Mouse (Mus musculus): ENCODE measurements around the gene Hpn. TPM values are rescaled to one million over a fixed set of nuclear protein-coding genes. Genes with fewer than 3 reads are reported as not detected.
A peak's percentile ranks its signal among the peaks of the same experiment; 100 is the strongest.

Hpn gene
- polyA plus RNA-seq, 1 experiment, result 59.6 TPM

DNA sequence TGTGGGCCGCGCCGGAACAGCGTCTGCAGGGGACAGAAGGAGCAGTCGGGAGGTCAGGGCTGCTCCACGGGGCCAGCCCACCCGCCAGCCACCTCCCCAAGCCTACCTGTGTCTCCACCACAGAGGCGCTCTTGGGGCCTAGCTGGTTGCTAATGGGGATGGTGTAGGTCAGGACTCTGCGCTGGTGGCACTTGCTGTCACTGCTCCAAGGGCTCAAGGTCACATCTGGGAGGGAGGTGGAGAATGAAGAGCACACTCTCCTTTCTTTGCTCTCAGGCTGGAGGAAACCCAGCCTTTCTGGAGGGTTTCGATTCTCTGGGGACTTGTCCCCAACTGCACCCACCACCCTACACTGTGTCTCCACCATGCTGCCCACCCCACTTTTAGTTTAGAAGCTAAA, 20.6 kb upstream of the Hpn start:
- 89% methylated on average over 10 of the region's 10 CpGs for WGBS
- no peaks in the 10 kb centered on the region for H3K4me1 ChIP-seq (ENCODE audit: control insufficient read depth, insufficient read depth, low read length)
- TF ChIP-seq CTCF (IDR thresholded peaks at IDR 0.05; ENCODE audit: control insufficient read depth, insufficient read depth, low read length), result no peak
- no peak for TF ChIP-seq POLR2A (IDR thresholded peaks at IDR 0.05; ENCODE audit: borderline replicate concordance, control insufficient read depth, low read depth, low read length)
- no peak overlapping the region for H3K4me3 ChIP-seq (replicated peaks; ENCODE audit: control insufficient read depth, low read depth, low read length)
- no peak overlapping the region for H3K27ac ChIP-seq (ENCODE audit: control insufficient read depth, insufficient read depth, low read depth, low read length, poor library complexity)

DNA sequence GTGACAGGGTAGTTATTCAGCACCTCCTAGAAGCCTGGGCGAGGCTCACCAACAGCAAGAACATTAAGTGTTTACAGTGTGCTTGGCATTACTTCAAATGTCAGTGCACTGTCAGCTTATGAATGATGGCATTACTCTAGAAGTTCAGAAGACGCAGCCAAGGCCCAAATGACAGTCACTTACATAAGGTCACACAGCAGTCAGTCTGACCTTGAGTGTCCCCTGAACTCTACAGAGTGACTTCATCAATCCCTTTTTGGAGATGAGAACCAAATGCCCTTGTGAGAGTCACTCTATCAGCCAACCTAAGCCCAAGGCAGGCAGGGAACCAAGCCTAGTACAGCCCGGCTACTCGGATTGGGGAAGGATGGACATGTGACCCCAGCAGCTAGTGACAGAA, 16.8 kb upstream of the Hpn start:
- Histone ChIP-seq H3K4me3 (replicated peaks; ENCODE audit: control insufficient read depth, low read depth, low read length) (no peak overlapping the region), H3K27ac (ENCODE audit: control insufficient read depth, insufficient read depth, low read depth, low read length, poor library complexity) (no peak overlapping the region), H3K4me1 (ENCODE audit: control insufficient read depth, insufficient read depth, low read length) (no peaks in the 10 kb centered on the region)
- 76% methylated on average over 4 of the region's 4 CpGs for WGBS
- no peak for TF ChIP-seq CTCF (IDR thresholded peaks at IDR 0.05; ENCODE audit: control insufficient read depth, insufficient read depth, low read length)
- TF ChIP-seq POLR2A (IDR thresholded peaks at IDR 0.05; ENCODE audit: borderline replicate concordance, control insufficient read depth, low read depth, low read length), result no peak

DNA sequence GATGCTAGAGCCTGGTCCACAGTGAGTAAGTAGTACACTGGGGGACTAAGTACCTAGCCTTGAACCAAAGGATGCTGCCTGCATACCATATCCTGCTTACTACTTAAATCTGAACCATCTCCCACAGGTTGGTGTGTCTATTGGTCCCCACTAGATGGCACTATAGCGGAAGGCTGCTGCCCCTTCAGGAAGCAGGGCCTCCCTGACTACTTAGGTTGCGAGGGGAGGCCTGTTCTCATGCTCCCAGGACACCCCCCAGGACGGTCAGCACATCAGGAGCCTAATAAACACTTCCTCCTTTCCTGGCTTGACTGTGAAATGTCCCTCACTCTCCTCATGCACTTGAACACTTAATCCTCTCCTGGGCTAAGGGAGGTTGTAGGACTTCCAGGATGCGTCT, 15.8 kb upstream of the Hpn start:
- H3K4me1 ChIP-seq (ENCODE audit: control insufficient read depth, insufficient read depth, low read length), result no peaks in the 10 kb centered on the region
- peak; percentile 79 for TF ChIP-seq CTCF (IDR thresholded peaks at IDR 0.05; ENCODE audit: control insufficient read depth, insufficient read depth, low read length)
- TF ChIP-seq POLR2A (IDR thresholded peaks at IDR 0.05; ENCODE audit: borderline replicate concordance, control insufficient read depth, low read depth, low read length), result no peak
- no peak overlapping the region for H3K27ac ChIP-seq (ENCODE audit: control insufficient read depth, insufficient read depth, low read depth, low read length, poor library complexity)
- no peak overlapping the region for H3K4me3 ChIP-seq (replicated peaks; ENCODE audit: control insufficient read depth, low read depth, low read length)
- WGBS, result 26% methylated on average over 4 of the region's 4 CpGs

DNA sequence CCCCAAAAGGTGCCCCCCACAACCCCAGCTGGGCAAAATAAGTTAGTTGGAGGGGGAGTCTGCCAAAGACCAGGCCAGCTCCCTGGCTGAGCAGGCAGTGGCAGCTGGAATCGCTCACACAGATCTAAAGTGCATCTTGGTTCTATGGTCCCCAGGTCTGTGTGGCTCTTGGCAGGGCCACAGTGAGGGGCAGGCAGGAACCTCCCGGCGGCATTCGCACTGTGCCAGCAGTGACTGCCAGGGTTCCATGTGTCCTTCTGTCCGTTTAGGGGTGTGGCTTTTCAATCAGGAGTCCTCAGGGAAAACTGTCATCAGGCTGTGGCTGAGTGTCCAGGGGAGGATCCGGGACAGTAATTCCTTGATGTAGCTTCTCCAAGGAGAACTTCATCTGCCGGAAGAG, 15.1 kb upstream of the Hpn start:
- Histone ChIP-seq H3K27ac (ENCODE audit: control insufficient read depth, insufficient read depth, low read depth, low read length, poor library complexity) (no peak overlapping the region), H3K4me1 (ENCODE audit: control insufficient read depth, insufficient read depth, low read length) (no peaks in the 10 kb centered on the region), H3K4me3 (replicated peaks; ENCODE audit: control insufficient read depth, low read depth, low read length) (no peak overlapping the region)
- TF ChIP-seq POLR2A (IDR thresholded peaks at IDR 0.05; ENCODE audit: borderline replicate concordance, control insufficient read depth, low read depth, low read length), result no peak
- TF ChIP-seq CTCF (IDR thresholded peaks at IDR 0.05; ENCODE audit: control insufficient read depth, insufficient read depth, low read length), result no peak
- 87% methylated on average over 7 of the region's 7 CpGs for whole genome bisulfite sequencing

DNA sequence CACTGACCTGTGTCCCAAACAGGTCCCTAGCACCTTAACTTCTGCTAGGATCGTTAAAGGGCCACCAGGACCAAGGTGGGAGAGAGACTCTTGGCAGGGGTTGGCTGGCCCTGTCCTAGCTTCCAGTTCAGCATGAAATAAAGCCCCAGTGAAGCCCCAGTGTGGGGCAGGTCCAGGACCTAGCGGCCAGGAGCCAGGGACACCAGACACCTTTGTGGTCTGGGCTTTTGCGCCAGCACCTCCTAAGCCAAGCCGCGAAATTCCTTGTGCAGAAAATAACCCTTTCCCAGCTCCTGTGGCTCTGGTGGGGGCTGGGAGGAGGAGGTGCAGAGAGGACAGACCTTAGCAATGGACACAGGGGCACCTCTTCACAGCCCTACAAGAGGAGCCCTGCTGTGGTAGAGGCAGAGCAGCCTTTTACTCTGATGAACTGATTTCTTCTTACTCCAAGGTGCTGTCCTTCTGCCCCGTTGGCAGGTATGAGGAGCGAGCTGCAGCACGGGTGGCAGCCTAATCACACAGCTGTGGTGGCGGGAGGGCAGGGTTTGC, 13.1 kb upstream of the Hpn start:
- WGBS, result 78% methylated on average over 9 of the region's 9 CpGs
- TF ChIP-seq CTCF (IDR thresholded peaks at IDR 0.05; ENCODE audit: control insufficient read depth, insufficient read depth, low read length) (no peak), POLR2A (IDR thresholded peaks at IDR 0.05; ENCODE audit: borderline replicate concordance, control insufficient read depth, low read depth, low read length) (no peak)

DNA sequence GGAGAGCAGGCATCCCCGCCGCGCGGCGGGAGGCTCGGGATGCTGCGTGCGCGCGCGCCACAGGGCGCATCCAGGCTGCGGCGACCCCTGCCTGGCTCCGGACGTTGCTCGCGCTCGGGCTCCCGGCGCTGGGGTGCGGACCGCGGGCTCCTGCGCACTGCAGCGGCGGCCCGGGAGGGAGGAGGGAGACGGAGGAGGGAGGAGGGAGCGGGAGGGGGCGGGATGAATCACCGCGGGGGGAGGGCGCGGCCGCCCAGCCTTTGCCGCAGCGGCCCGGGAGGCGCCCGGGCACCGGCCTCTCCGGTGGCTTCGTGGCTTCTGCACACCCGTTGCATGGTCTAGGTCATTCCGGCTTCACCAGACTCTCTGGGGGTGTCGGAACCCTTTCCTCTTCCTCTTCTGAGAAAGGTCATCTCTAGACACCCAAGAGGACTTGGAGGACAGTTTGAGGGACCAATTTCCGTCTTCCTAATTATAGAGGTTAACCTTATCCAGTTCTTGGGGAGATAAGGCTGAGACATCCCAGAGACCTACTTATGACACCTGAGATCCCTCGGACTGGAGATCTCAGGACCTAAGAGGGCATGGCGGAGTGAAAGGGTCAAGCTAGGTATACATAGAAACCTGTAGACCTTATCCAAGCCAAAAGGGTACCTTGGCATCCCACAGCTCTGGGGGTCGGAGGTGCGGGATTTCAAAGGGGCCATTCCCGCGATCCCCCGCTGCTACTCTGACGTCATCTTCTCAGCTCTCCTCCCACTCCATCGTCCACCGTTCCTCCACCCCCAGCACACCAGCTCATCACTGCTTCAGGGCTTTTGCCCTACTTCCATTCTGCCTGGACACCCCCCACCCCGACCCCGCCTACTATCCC, 12.0 kb upstream of the Hpn start, which contains the start of gene Scn1b:
Scn1b (minus strand) TSS at position 153 of the 874 bp plus-strand sequence.
- no peaks in the 10 kb centered on the region for H3K4me1 ChIP-seq (ENCODE audit: control insufficient read depth, insufficient read depth, low read length)
- TF ChIP-seq POLR2A (IDR thresholded peaks at IDR 0.05; ENCODE audit: borderline replicate concordance, control insufficient read depth, low read depth, low read length) (no peak), CTCF (IDR thresholded peaks at IDR 0.05; ENCODE audit: control insufficient read depth, insufficient read depth, low read length) (no peak)
- no peak within 1 kb of the TSS for H3K27ac ChIP-seq (ENCODE audit: control insufficient read depth, insufficient read depth, low read depth, low read length, poor library complexity)
- no peak within 1 kb of the TSS for H3K4me3 ChIP-seq (replicated peaks; ENCODE audit: control insufficient read depth, low read depth, low read length)
- 7% methylated on average over 57 of the region's 60 CpGs for WGBS

More for the DNA sequence above, 13.1 kb upstream of the Hpn start:
- Histone ChIP-seq H3K27ac (ENCODE audit: control insufficient read depth, insufficient read depth, low read depth, low read length, poor library complexity) (no peak overlapping the region), H3K4me3 (replicated peaks; ENCODE audit: control insufficient read depth, low read depth, low read length) (no peak overlapping the region), H3K4me1 (ENCODE audit: control insufficient read depth, insufficient read depth, low read length) (no peaks in the 10 kb centered on the region)

DNA sequence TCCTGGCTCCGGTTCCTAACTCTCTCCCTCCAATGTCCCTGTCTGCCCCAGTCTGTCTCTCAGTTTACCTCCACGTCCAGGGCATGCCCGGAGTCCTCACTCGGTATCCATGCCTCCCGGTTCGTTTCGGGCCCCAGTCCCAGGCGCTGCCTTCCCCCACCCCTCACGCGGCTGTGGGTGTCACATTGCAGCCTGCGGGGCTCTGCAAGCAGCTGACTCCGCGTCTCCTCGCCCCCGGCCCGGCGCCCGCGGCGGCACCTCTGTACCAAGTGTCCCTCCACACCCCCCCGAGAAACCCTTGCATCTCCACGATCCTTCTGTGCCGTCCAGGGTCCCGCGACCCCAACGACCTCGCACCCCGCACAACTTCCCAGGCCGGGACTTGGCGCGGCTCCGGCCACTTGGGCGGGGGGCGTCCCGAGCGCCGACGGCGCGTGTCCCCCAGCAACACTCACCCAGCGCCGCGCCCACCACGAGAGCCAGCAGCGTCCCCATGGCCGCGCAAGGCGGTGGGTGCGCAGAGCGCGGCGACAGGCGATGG, 11.2 kb upstream of the Hpn start:
- H3K4me3 ChIP-seq (replicated peaks; ENCODE audit: control insufficient read depth, low read depth, low read length), result no peak overlapping the region
- WGBS, result 1% methylated on average over 53 of the region's 53 CpGs
- no peak overlapping the region for H3K27ac ChIP-seq (ENCODE audit: control insufficient read depth, insufficient read depth, low read depth, low read length, poor library complexity)
- TF ChIP-seq POLR2A (IDR thresholded peaks at IDR 0.05; ENCODE audit: borderline replicate concordance, control insufficient read depth, low read depth, low read length) (no peak), CTCF (IDR thresholded peaks at IDR 0.05; ENCODE audit: control insufficient read depth, insufficient read depth, low read length) (no peak)
- H3K4me1 ChIP-seq (ENCODE audit: control insufficient read depth, insufficient read depth, low read length), result no peaks in the 10 kb centered on the region

DNA sequence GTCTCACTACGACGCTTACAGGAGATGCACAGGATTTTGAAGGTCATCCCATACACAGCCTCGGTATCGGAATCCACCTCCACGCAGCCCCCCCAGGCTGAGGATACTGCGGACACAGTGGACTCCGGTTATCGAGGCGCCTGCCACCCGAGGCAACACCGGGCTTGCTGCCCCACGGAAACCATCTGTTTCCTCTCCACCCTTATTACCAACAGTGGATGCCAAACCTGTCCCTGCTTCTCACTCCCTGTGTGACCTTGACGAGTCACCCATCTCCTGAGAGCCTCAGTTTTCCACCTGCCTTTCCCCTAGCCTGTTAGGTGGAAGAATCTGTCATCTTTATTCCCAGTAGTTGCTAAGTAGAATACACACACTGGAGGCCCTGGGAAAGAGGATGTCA, 10.0 kb upstream of the Hpn start:
- no peak overlapping the region for H3K4me3 ChIP-seq (replicated peaks; ENCODE audit: control insufficient read depth, low read depth, low read length)
- H3K27ac ChIP-seq (ENCODE audit: control insufficient read depth, insufficient read depth, low read depth, low read length, poor library complexity), result no peak overlapping the region
- H3K4me1 ChIP-seq (ENCODE audit: control insufficient read depth, insufficient read depth, low read length), result no peaks in the 10 kb centered on the region
- TF ChIP-seq CTCF (IDR thresholded peaks at IDR 0.05; ENCODE audit: control insufficient read depth, insufficient read depth, low read length) (no peak), POLR2A (IDR thresholded peaks at IDR 0.05; ENCODE audit: borderline replicate concordance, control insufficient read depth, low read depth, low read length) (no peak)
- 6% methylated on average over 13 of the region's 13 CpGs for WGBS
